Mouse (Mus musculus) small intestine, adult 2 months (tissue): ENCODE results near the gene Slc25a4. TPM values are rescaled to one million over a fixed set of nuclear protein-coding genes. Genes with fewer than 3 reads are reported as not detected.

Experiments
- H3K27ac ChIP-seq: fragments of 200-500 bp; 2 replicates; pipeline ENCODE4 v1.5.1; 2012; ENCODE audit warnings: low read depth, low read length, control low read depth, inconsistent platforms; ENCODE audit not compliant: insufficient read depth
- H3K27me3 ChIP-seq: fragments of 200-500 bp; 2 replicates; pipeline ENCODE4 v1.6.1; 2012; ENCODE audit warnings: mild to moderate bottlenecking, moderate library complexity, low read length, inconsistent platforms; ENCODE audit not compliant: control insufficient read depth, insufficient read depth
- H3K36me3 ChIP-seq: fragments of 200-500 bp; 2 replicates; pipeline ENCODE4 v1.6.1; 2012; ENCODE audit warnings: mild to moderate bottlenecking, low read length, control low read depth, inconsistent platforms; ENCODE audit not compliant: control insufficient read depth, insufficient read depth
- H3K4me1 ChIP-seq: fragments of 200-500 bp; 2 replicates; pipeline ENCODE4 v1.6.1; 2012; ENCODE audit warnings: low read length, inconsistent platforms, mixed read lengths; ENCODE audit not compliant: control insufficient read depth, insufficient read depth, insufficient read length
- H3K4me3 ChIP-seq: fragments of 200-500 bp; 2 replicates; pipeline ENCODE4 v1.5.1; 2012; ENCODE audit warnings: low read depth, mild to moderate bottlenecking, control low read depth, inconsistent platforms, low read length, moderate library complexity
- CTCF ChIP-seq: fragments of 200-500 bp; IDR thresholded peaks from 2 replicates; pipeline ENCODE4 v1.5.1; 2012; ENCODE audit warnings: low read depth, mild to moderate bottlenecking, control low read depth, inconsistent platforms, low read length, moderate library complexity, mixed read lengths; ENCODE audit not compliant: insufficient replicate concordance, insufficient read length; ENCODE audit errors: extremely low read depth
- POLR2A ChIP-seq: fragments of 200-500 bp; IDR thresholded peaks from 2 replicates; pipeline ENCODE4 v1.6.1; 2012; ENCODE audit warnings: low read depth, mild to moderate bottlenecking, control low read depth, inconsistent platforms, low read length, moderate library complexity
- WGBS: fragments of 180-500 bp; shearing (Covaris S2); methylation state at CpG from one replicate; pipeline ENCODE4 v1.1.7; 2018; 5-methylcytosine and 5-hydroxymethylcytosine counted together
- polyA plus RNA-seq: library from polyadenylated mRNA; depleted of rRNA; stranded (reverse); fragments of >200 nt; gene quantifications from 2 replicates; pipeline ENCODE4 v1.2.3, GENCODE M21; 2012

Slc25a4 gene
- polyA plus RNA-seq, 1 experiment, result 68.8 TPM

DNA sequence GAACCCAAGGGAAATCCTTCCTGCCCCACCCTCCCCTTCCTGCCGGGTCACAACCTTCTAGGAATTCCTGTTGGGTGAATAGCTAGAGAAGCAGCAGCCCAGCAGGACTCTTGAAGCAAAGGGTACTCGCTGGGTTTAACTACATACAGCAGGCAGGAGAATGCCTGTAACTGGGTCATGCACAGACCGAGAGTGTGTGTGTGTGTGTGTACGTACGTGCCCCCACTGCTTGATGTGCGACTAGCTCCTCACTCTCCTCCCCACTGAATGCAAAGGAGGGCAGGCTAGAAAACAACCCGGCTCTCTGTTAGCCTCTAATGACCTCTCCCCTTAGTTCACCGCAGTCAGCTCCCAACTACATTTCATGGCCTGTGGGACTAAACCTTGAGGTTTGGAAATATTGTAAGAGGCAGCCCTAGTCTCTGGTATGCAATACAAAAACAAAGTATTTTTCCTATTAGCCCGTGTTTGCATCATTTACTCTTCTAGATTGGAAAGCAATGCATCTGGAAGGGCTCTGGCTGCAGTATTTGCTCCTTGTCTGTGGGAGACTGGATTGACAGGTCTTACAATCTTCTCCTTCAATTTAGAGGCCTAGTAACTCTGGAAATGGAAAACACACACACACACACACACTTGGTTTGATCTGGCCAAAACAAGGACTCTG is 6.0 kb downstream of the Slc25a4 start:
- no peak overlapping the region for H3K27ac ChIP-seq
- peaks cover 8% of the 10 kb centered on the region; the same call in 1 of the 2 replicates for H3K36me3 ChIP-seq
- H3K27me3 ChIP-seq, result no peaks in the 10 kb centered on the region; the same call in 1 of the 2 replicates
- no peaks in the 10 kb centered on the region for H3K4me1 ChIP-seq
- 82% methylated on average over 9 of the region's 9 CpGs for WGBS
- TF ChIP-seq CTCF (no peak), POLR2A (no peak)
- no peak overlapping the region for H3K4me3 ChIP-seq

DNA sequence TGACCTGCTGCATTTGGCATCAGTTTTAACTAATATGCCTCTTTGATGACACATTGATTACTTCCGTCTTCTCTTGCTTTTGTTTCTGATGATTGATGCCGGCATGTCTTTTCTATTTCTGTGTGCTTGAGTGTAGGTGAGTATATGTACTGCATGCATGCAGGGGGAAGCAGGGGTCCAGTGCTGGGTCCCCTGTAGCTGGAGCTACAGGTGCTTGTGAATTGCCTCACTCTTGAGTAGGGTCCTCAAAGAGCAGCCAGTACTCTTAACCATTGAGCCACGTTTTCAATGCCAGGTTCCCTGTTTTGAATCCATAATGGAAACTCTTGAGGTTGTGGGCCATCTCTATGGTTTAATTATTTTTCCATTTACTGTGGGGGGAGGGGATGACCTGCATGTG is 6.8 kb downstream of the Slc25a4 start:
- Histone ChIP-seq H3K27ac (no peak overlapping the region), H3K36me3 (peaks cover 8% of the 10 kb centered on the region; the same call in 1 of the 2 replicates), H3K4me1 (no peaks in the 10 kb centered on the region), H3K27me3 (no peaks in the 10 kb centered on the region; the same call in 1 of the 2 replicates), H3K4me3 (no peak overlapping the region)
- TF ChIP-seq CTCF, result no peak
- TF ChIP-seq POLR2A, result no peak
- 85% methylated on average over 3 of the region's 3 CpGs for WGBS

DNA sequence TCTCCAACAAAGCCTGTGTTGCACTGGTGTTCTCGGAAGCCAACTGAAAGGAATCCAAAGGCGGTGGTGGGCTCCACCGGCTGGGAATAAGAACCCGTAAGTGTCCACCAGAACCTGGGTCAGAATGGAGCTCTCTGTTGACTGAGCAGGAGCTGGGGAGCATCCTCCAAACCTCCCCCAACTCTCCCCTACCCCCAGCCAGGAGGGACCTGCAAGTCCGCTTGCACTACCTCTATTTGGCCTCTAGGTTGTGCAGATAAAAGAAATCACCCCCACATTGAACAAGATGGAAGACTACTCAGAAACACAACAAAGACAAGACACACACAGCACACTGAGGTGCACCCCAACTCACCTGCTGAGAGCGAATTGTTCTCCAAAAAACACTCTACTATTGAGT is 8.7 kb downstream of the Slc25a4 start:
- 90% methylated on average over 6 of the region's 6 CpGs for WGBS
- Histone ChIP-seq H3K27me3 (no peaks in the 10 kb centered on the region), H3K36me3 (peaks cover 5% of the 10 kb centered on the region; the same call in 1 of the 2 replicates), H3K4me3 (no peak overlapping the region), H3K4me1 (no peaks in the 10 kb centered on the region), H3K27ac (no peak overlapping the region)
- no peak for TF ChIP-seq POLR2A

DNA sequence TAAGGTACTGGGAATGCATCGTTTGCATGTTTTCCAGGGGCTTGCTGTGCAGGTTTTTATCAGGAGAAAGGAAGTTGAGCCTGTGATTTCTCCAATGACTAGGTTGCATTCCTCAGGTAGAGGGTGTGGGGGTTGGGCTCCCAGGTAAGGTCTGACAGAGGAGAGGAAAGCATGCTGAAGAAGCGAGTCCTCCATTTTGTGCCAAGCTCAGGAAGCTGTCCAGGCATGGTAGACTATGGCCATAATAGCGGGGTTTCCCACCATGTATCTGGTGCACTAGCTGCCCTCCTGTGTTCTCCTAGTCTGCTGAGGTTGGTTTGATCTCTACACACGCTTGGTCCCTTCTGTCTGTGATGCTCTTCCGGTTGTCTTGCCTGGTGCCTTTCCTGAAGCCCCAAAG is 13.4 kb downstream of the Slc25a4 start:
- H3K27me3 ChIP-seq, result no peaks in the 10 kb centered on the region
- WGBS, result 84% methylated on average over 5 of the region's 5 CpGs
- H3K4me3 ChIP-seq, result no peak overlapping the region
- peaks cover 6% of the 10 kb centered on the region for H3K36me3 ChIP-seq
- no peak overlapping the region for H3K27ac ChIP-seq
- no peaks in the 10 kb centered on the region for H3K4me1 ChIP-seq
- TF ChIP-seq CTCF (no peak), POLR2A (no peak)

DNA sequence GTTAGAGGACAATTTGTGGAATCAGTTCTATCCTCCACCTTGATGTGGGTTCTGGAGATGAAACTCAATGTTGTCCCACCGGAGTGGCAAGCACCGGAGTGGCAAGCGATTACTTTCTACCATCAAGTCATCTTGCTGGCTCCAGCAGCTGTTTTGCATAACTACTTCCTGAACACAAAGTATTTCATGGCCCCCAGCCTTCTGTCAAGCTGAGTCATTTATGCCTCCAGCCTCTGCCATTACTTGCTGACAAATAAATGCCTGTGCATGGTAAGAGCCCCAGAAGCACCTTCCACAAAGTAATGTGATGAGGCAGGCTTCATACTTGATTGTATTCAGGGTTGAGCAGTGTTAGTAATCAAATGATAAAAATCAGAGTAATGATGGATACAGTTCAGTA is 14.2 kb downstream of the Slc25a4 start:
- Histone ChIP-seq H3K36me3 (peaks cover 12% of the 10 kb centered on the region), H3K4me3 (no peak overlapping the region), H3K27me3 (no peaks in the 10 kb centered on the region), H3K4me1 (no peaks in the 10 kb centered on the region), H3K27ac (no peak overlapping the region)
- TF ChIP-seq CTCF (no peak), POLR2A (no peak)
- WGBS, result 91% methylated on average over 3 of the region's 3 CpGs

DNA sequence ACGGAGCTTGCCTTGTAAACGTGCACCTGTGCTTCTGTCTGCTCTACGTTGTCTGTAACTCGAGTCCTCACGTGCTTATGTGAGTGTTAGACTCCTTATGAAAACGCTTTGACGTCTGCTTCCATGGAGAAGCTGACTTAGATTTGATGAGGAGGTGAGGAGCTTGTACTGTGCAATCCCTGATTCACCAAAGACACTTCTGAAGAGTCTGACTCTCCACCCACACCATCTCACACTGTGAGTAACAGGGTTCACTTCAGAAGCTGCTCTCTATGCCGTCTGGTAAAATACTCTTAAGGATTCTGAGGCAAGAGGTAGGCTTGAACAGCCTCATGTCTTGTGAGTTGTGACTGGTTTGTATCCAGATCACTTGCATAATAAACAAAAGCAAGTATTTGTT is 18.0 kb downstream of the Slc25a4 start:
- TF ChIP-seq CTCF (no peak), POLR2A (no peak)
- H3K27me3 ChIP-seq, result no peaks in the 10 kb centered on the region
- H3K36me3 ChIP-seq, result peaks cover 17% of the 10 kb centered on the region
- no peaks in the 10 kb centered on the region for H3K4me1 ChIP-seq
- 84% methylated on average over 8 of the region's 8 CpGs for WGBS
- H3K27ac ChIP-seq, result no peak overlapping the region
- no peak overlapping the region for H3K4me3 ChIP-seq

DNA sequence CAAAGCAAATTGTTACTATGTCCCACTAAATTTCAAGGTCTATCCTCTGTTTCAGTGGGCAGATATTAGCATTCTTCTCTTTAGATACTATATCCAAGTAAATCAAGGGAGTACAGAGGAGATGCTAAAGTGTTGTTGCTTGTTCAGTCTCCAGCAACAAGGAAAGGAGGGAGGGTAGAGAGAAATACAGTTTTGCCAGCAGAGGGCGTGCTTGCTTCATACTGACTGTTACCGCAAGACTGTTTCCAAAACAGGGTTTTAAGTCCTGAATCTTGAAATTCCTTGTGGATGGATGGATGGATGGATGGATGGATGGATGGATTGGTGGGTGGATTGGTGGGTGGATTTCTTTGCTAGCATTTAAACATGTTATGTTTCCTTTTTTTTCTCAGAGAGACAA is 25.7 kb downstream of the Slc25a4 start:
- H3K36me3 ChIP-seq, result peaks cover 19% of the 10 kb centered on the region
- H3K4me1 ChIP-seq, result no peaks in the 10 kb centered on the region
- H3K27ac ChIP-seq, result no peak overlapping the region
- TF ChIP-seq POLR2A, result no peak
- TF ChIP-seq CTCF, result no peak
- WGBS, result 20% methylated on average over 2 of the region's 2 CpGs
- H3K27me3 ChIP-seq, result no peaks in the 10 kb centered on the region
- H3K4me3 ChIP-seq, result no peak overlapping the region

DNA sequence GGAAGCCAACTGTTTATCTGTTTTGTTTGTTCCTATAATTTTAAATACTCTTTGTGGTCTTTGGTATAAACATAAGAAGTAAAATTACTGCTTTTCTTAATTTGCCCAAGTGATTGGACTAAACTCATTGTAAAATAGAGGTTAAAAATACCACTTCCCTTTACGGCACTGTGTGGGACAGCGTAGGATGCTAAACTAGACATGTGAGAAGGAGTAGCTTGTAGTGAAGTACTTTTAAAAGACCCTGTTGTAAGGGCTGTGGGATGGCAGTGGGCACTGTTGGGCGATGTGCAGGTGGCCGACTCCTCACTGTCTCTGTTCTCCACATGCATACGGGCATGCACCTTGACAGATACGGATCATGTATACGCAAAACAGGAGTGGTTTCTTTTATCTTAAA is 30.9 kb downstream of the Slc25a4 start:
- H3K4me1 ChIP-seq, result no peaks in the 10 kb centered on the region
- no peaks in the 10 kb centered on the region for H3K27me3 ChIP-seq
- no peak overlapping the region for H3K4me3 ChIP-seq
- H3K27ac ChIP-seq, result no peak overlapping the region
- TF ChIP-seq POLR2A (no peak), CTCF (no peak)
- WGBS, result 94% methylated on average over 7 of the region's 7 CpGs
- peaks cover 14% of the 10 kb centered on the region for H3K36me3 ChIP-seq
